ENCODE assay signal across 10 mouse cellular contexts in the genomic region with DNA sequence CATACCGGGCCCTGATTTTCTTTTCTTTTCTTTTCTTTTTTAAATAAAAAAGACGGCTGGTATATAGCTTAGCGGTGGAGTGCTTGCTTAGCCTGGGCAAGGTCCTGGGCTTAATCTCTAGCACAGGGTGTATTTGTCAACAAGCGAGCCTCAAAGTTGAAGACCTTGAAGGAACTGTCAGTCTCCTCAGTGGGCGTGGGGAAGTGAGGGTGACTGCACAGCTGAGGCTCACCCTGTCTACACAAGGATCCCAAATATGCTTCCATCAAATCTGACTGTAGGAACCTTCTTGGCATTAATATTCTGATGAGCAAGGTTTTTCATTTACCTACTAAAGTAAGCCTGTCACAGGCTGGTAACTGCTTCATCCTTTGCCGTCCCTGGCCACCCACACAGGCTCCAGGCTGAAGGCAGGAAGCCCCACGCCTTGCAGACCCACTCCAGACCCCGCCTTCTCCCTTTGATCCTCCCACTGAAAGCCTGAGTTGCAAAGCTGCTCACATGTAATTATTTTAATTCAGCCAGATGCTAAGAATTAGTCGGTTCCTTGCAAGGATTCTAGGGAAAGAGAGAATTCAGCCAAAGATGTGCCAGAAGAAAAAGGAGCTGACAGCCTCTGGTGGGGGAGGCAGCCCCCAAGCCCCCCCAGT. TPM values are rescaled to one million over a fixed set of nuclear protein-coding genes. Genes with fewer than 3 reads are reported as not detected.
DNase-seq lines count a peak whose midpoint lies in the region; ATAC-seq lines count a peak whose summit lies in the region.
"Had no signal": no experiment of that assay in that cellular context is flagged by ENCODE, and none has a peak within 500 bp of the region (broad histone marks: within the 10 kb centered on the region; RNA-seq: fewer than 3 reads in every experiment).

No protein-coding gene starts in this region.

- H3K9ac ChIP-seq in liver, embryonic 11.5 days (ENCODE audit: low read depth, low read length), result no peak overlapping the region
- H3K9ac ChIP-seq: heart, embryonic 15.5 days had no signal

- peak; percentile 28 to 34 for DNase-seq in layer of hippocampus, adult 18-20 months (ENCODE audit: low spot score in 2 of 2)
- no peak for DNase-seq in layer of hippocampus, adult 9-10 months (ENCODE audit: low spot score)
- DNase-seq in embryonic facial prominence, embryonic 10.5 days (ENCODE audit: low spot score), result peak; percentile 73
- DNase-seq in layer of hippocampus, adult 9-11 months, result peak; percentile 55
- peak; percentile 48 for DNase-seq in right cerebral cortex, postnatal 25 days
- DNase-seq in adrenal gland, postnatal 4 days (ENCODE audit: low spot score in 2 of 2), result no peak
- no peak for DNase-seq in heart, adult 11 months
- DNase-seq in liver, embryonic 11.5 days (ENCODE audit: low spot score), result no peak

- peak overlapping the region; percentile 26; the same call in 1 of the 2 replicates for H3K4me3 ChIP-seq in embryonic facial prominence, embryonic 10.5 days
- H3K4me3 ChIP-seq in liver, embryonic 11.5 days (ENCODE audit: low read depth, low read length), result no peak overlapping the region
- H3K4me3 ChIP-seq: heart, embryonic 15.5 days had no signal

- no peak overlapping the region for H3K4me2 ChIP-seq in liver, embryonic 11.5 days
- H3K4me2 ChIP-seq: heart, embryonic 15.5 days had no signal

- no peaks in the 10 kb centered on the region for H3K27me3 ChIP-seq in embryonic facial prominence, embryonic 10.5 days (replicated peaks; ENCODE audit: low read depth, poor library complexity, severe bottlenecking)
- H3K27me3 ChIP-seq in liver, embryonic 11.5 days (replicated peaks; ENCODE audit: control insufficient read depth, insufficient read depth, low read length), result no peaks in the 10 kb centered on the region; the same call in 1 of the 2 replicates
- H3K27me3 ChIP-seq: heart, embryonic 15.5 days had no signal

- no peaks in the 10 kb centered on the region for H3K9me3 ChIP-seq in embryonic facial prominence, embryonic 10.5 days
- H3K9me3 ChIP-seq in liver, embryonic 11.5 days (ENCODE audit: control insufficient read depth, low read length), result no peaks in the 10 kb centered on the region
- H3K9me3 ChIP-seq: heart, embryonic 15.5 days had no signal

- H3K27ac ChIP-seq in embryonic facial prominence, embryonic 10.5 days (replicated peaks), result peak overlapping the region; percentile 75
- H3K27ac ChIP-seq in liver, embryonic 11.5 days (ENCODE audit: low read depth, low read length), result no peak overlapping the region
- H3K27ac ChIP-seq: heart, embryonic 15.5 days had no signal

- no peak for ATAC-seq in liver, embryonic 11.5 days (replicated peaks; ENCODE audit: low FRiP score)
- ATAC-seq: Patski had no signal

- peaks cover 25% of the 10 kb centered on the region for H3K4me1 ChIP-seq in embryonic facial prominence, embryonic 10.5 days
- H3K4me1 ChIP-seq in liver, embryonic 11.5 days (replicated peaks; ENCODE audit: control insufficient read depth, insufficient read depth, low read length), result no peaks in the 10 kb centered on the region; the same call in 1 of the 2 replicates

- 14% methylated on average over 9 of the region's 9 CpGs for WGBS in embryonic facial prominence, embryonic 10.5 days
- 29% methylated on average over 9 of the region's 9 CpGs for WGBS in liver, embryonic 11.5 days

- H3K36me3 ChIP-seq in embryonic facial prominence, embryonic 10.5 days (replicated peaks), result no peaks in the 10 kb centered on the region
- no peaks in the 10 kb centered on the region for H3K36me3 ChIP-seq in liver, embryonic 11.5 days (ENCODE audit: control insufficient read depth, insufficient read depth, low read length)
- H3K36me3 ChIP-seq: heart, embryonic 15.5 days had no signal

RNA-seq across cellular contexts. Expression of a gene that starts 38.7 kb away (rescaled TPM):
- total RNA-seq in layer of hippocampus, adult 18-20 months (2021), result 10 to 100 TPM; 37.5 to 37.8 TPM
- polyA plus RNA-seq in embryonic facial prominence, embryonic 10.5 days (2016; fragmentation: Nextera tagmentation; extraction: Ambion mirVana), result 3.6 and 4.7 TPM in 2 replicates
- total RNA-seq in adrenal gland, postnatal 4 days (2021), result 1 to 10 TPM; 2.8 to 2.9 TPM
- polyA plus RNA-seq in liver, embryonic 11.5 days (2014; fragmentation: Nextera tagmentation; extraction: Ambion mirVana), result 0.93 and 1.1 TPM in 2 replicates

Comparison
In these comparisons a context has a peak if more than half of its experiments do, and no peak if none do; other contexts are left out.
1. DNase-seq: peak in layer of hippocampus, adult 18-20 months (2 of 2), embryonic facial prominence, embryonic 10.5 days (single experiment), layer of hippocampus, adult 9-11 months (single experiment) and right cerebral cortex, postnatal 25 days (single experiment); none in layer of hippocampus, adult 9-10 months (single experiment), adrenal gland, postnatal 4 days (0 of 2), heart, adult 11 months (single experiment) and liver, embryonic 11.5 days (single experiment).
2. RNA of a gene that starts 38.7 kb away (total RNA-seq): 37.5 to 37.8 TPM in layer of hippocampus, adult 18-20 months; 2.8 to 2.9 TPM in adrenal gland, postnatal 4 days; every median in the first group is over 4 times any median in the second.